Mouse (Mus musculus) right cerebral cortex, adult 18-20 months (tissue): ENCODE measurements around the gene Ccnk.

ENCODE experiments used
- DNase-seq: peaks from one replicate; pipeline ENCODE4 v3.0.0; 2022; ENCODE audit warnings: mixed read lengths

Gene Ccnk

GRCm38 (mm10) chr12:108179321-108180266 lies at the start of gene Ccnk:
Gene Ccnk, plus strand, starts transcription at chr12:108179579.
- DNase-seq = peak; percentile 100

GRCm38 (mm10) chr12:108132450-108133070 lies 46.8 kb upstream of the Ccnk start:
- DNase-seq = no peak

GRCm38 (mm10) chr12:108133181-108133580 lies 46.2 kb upstream of the Ccnk start:
- no peak for DNase-seq

GRCm38 (mm10) chr12:108135610-108136208 lies 43.7 kb upstream of the Ccnk start:
- DNase-seq = no peak

GRCm38 (mm10) chr12:108143624-108144498 lies 35.5 kb upstream of the Ccnk start:
- DNase-seq = no peak

GRCm38 (mm10) chr12:108145198-108145597 lies 34.2 kb upstream of the Ccnk start:
- DNase-seq = no peak

DNA sequence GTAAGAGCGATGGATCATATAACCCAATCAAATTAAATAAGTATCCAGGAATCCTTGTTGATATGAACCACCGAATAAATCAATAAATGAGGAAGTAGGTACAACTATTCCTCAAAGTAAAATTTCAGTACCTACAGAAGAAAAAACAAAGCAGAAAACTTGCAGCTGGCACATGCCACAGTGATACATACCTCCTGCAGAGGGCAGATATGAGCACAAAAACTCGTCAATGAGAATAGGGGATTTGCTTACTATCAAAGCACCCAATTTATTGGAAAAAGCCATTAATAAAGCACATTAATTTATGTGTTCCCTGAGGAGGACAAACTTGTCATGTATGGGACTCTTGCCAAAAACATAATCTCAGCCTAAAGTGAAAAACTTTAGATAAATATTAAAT lies 29.6 kb upstream of the Ccnk start:
- no peak for DNase-seq

- DNase-seq = no peak
Observed at GRCm38 (mm10) chr12:108152743-108153142, 26.6 kb upstream of the Ccnk start.

DNA sequence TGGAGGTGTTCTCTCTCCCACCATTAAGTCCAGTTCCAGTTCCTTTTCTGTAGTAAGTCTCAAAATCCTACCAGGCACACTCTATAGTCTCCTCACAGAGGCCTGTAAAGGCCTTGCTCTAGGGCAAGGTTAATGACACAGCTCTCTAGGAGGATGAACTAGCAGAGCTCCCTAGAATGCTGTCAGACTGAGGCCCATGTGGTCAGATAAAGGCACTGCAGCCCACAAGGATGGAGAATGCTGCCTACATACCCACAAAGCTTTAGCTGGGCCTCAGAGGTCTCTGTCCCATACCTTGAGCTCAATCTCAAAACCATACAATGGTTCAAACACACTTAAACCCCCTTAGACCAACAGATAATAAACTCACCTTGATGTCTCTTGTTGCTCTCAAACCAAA lies 19.5 kb upstream of the Ccnk start:
- no peak for DNase-seq

DNA sequence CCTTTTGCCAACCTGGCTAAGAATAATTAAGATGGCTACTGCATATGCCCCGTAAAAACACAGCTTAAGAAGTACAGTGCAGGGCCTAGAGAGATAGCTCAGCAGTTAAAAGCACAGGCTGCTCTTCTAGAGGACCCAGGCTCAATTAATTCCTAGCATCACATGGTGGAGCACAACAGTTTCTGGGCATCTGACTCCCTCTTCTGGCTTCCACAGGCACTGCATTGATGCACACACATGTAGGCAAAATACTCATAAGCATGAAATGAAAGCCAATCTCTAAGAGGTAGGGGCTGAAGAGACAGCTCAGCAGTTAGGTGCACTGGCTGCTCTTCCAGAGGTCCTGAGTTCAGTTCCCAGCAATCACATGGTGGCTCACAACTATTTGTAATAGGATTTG lies 17.3 kb upstream of the Ccnk start:
- peak; percentile 17 for DNase-seq

DNA sequence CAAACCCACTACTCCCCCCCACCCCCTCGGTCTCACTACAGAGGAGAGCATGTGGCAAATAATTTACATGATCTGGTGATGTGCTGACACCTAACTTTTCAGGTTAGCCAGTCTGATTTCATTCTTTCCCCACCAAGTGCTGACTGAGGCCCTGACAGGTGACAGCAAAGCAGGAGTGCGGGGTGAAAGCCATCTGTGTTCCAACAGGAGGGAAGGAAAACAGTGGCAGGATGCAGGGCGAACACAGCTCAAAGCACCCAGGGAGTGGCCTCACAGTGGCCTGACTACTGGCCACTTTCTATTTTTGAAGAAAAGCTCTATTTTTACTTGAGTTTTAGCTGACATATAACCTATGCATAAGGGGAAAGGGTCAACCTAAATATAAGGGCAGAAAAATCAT lies 15.7 kb upstream of the Ccnk start:
- DNase-seq = no peak

GRCm38 (mm10) chr12:108168909-108169308 lies 10.5 kb upstream of the Ccnk start:
- DNase-seq = no peak

GRCm38 (mm10) chr12:108170467-108170866 lies 8.9 kb upstream of the Ccnk start:
- DNase-seq = no peak

DNA sequence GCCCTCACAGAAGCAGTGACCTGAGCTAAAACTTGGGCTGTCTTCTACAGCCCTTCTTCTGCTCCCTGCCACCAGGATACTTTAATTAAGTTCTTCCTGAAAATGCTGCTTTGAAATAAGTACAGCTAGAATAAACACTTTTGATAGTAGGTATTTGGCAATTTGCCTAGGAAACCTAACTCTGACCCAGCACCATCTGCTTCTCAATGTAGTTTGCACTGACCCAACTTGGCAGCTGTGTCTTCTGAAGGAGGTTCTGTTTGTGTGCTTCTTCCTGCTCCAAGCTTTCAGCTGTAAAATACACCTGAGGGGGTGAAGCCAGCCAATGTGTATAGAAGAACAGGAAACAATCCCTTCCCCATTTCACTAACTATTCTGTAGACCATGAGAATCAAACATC lies 8.0 kb upstream of the Ccnk start:
- DNase-seq = no peak

DNA sequence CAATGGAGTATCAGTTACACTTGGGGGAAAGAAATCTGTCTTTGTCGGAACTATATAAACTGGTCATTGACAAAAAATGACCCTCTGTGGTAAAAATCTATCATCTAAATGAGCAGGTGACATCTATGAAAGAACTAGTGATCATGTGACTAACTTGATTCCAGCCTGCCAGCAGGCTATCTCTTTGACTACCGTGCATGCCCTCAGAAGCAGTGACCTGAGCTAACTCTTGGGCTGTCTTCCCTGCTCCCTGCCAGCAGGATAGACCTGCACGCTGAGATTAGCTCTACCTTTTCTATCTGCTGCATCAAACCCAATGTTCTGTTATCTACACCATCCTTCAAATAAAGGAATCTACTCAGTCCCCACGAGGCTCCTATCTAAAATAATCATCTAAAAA lies 6.7 kb upstream of the Ccnk start:
- DNase-seq = no peak

DNA sequence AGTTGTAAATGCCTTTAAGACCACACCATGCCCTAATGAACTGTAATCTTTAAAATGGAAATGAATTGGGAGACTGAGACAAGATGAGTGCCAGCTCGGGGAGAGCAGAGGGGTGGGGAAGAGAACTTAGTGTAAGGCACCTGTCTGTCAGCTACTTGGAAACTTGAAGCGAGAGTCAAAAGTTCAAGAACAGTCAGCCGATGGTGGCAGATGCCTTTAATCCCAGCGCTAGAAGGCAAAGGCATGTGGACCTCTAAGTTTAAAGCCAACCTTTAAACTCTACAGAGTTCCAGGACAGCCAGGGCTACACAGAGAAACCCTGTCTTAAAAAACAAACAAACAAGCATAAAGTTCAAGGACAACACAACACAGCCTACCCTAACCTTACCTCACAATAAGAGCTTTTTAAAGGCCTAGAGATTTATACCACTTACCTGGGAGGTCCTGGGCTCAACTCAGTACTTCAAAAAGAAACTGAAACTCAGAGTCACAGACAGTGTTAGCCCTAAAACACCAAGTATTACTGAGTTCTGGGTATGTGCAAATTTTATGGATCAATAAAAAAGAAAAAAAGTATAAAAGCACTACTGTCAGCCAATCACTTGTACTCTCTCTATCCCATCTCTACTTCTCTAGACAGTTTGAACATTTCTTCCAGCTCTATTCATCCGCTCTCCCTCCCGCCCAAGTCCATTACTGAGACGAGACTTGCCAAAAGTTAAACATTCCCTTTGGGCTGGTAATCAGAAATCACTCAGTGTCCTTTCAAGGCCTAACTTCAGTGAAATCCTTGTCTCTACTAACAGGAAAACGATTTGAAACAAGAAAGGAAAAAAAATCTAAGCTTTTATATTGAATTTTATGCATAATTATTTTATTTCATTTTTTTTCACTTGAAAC lies 4.5 kb upstream of the Ccnk start:
- DNase-seq = no peak

DNA sequence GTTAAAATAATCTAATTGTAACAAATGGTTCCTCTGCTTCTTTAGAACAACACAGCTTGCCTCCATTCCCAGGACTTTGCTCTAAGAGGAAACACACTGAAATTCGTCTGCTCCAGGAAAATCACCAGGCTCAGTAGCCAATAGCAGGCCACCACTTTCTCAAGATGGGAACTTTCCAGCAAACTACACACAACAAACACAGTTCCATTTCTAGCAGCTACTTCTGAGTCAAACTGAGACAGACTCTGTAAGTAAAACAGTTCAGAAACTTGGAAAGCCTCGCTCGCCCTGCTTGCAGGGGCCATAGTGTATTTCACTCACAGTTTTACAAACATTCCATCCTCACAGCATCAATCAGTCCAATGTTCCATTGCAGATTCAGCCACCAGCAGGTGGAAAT lies 3.0 kb upstream of the Ccnk start:
- DNase-seq = no peak

DNA sequence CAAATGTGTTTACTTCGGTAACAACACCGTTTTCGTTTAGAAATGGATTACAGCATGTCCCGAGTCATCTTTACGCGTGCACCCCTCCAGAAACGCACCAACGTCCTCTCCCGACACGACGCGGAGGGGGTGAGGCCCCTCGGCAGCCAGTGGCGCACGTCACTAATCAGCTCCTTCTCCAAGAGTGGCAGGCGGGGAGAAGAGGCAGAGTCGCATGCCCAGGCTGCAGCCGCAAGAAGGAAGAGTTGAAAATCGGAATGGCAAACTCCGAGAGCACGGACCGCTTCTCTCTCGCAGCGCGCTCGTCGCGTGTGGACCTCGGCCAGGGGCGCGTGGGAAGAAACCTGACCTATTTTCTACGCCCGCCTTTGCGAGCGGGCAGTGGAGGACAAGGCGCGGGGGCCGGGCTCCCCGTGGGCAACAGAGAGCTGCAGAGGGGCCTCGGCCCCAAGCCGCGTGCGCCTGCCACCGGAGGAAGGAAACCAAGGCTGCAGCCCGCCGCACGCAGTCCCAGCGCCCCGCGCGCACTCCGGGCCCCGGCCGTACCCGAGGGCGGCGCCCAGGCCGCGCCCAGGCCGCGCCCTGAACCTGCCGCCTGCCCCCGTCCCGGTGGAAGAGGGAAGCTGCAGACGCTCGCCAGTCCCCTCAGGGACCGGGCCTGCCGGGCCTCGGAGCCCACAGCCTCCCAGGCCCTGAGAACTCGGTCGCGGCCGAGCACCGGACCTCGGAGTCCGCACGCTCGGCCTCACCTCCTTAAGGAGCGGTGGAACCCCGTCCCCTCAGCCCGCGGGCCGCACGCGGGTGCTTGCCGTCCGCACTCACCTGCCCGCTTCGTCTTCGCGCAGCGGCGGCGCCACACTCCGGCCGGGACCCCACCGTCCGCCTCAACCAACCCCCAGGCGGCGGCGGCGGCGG lies 791 bp upstream of the Ccnk start:
- DNase-seq = peak; percentile 75

DNA sequence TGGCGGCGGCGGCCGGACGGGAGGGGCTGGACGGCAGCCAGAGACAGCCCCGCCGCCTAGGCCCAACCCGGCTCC lies 296 bp upstream of the Ccnk start, which contains the start of gene Setd3:
Setd3 (minus strand) TSS at position 69 of the 75 bp plus-strand sequence.
- no peak for DNase-seq

- no peak for DNase-seq
Observed at GRCm38 (mm10) chr12:108181716-108182115, 2.3 kb downstream of the Ccnk start.

DNA sequence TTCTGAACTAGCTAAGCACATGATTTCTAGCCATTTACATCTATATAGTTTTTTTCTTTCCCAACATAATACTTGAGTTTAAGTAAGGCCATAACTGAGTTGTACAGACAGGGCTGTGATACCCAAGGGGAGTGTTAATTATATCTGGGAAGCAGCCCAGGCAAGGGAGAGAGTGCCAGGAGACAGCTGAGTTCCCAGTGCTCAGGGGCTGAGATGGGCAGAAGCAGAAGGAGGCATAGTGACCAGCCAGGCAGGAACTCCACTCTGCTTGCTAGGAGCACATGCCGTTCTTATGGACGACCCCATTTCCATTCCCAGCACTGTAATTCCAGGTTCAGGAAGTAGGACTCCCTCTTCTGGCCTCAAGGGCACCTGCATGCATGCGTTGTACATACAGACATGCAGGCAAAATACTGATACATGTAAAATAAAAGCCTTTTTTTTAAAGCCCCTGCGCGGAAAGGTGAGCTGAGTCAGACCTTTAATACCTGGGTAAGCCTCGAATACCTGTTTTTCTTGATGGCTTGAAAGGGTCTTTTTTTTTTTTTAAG lies 8.2 kb downstream of the Ccnk start:
- DNase-seq = no peak
